Mouse (Mus musculus) ES-CJ7 (cell line): Measurements from ENCODE around the gene Ifit2.
"Not testable (repeated sequence)": the region's sequence is repeated elsewhere in the genome, so short reads cannot be mapped to it uniquely, and the experiment has no call there.

Experiments
- DNase-seq: peaks from one replicate; pipeline ENCODE4 v3.0.0; 2011; ENCODE audit warnings: low read depth, low spot score

The Ifit2 gene

GRCm38 (mm10) chr19:34547976-34548375, 2.5 kb upstream of the Ifit2 start:
- DNase-seq: peak; percentile 73

GRCm38 (mm10) chr19:34550205-34550533, 325 bp upstream of the Ifit2 start:
- no peak for DNase-seq

GRCm38 (mm10) chr19:34551981-34552380, 1.5 kb downstream of the Ifit2 start:
- no peak for DNase-seq

GRCm38 (mm10) chr19:34553021-34553420, 2.5 kb downstream of the Ifit2 start:
- no peak for DNase-seq

- no peak for DNase-seq
Measured at GRCm38 (mm10) chr19:34553522-34553921, 3.0 kb downstream of the Ifit2 start.

GRCm38 (mm10) chr19:34554061-34554460, 3.6 kb downstream of the Ifit2 start:
- no peak for DNase-seq

- DNase-seq: no peak
Measured at GRCm38 (mm10) chr19:34556621-34557020, 6.1 kb downstream of the Ifit2 start.

GRCm38 (mm10) chr19:34562556-34562955, 12.1 kb downstream of the Ifit2 start:
- DNase-seq: no peak

GRCm38 (mm10) chr19:34566178-34566784, 15.8 kb downstream of the Ifit2 start:
- no peak for DNase-seq

- DNase-seq: no peak
Measured at GRCm38 (mm10) chr19:34568988-34569895, 18.7 kb downstream of the Ifit2 start.

- DNase-seq: no peak
Measured at GRCm38 (mm10) chr19:34569896-34570476, 19.5 kb downstream of the Ifit2 start.

GRCm38 (mm10) chr19:34571080-34571479, 20.6 kb downstream of the Ifit2 start:
- no peak for DNase-seq

GRCm38 (mm10) chr19:34573650-34574049, 23.2 kb downstream of the Ifit2 start:
- DNase-seq: no peak

- no peak for DNase-seq
Measured at GRCm38 (mm10) chr19:34577121-34577520, 26.6 kb downstream of the Ifit2 start.

- DNase-seq: not testable (repeated sequence)
Measured at GRCm38 (mm10) chr19:34582696-34583095, 32.2 kb downstream of the Ifit2 start.

GRCm38 (mm10) chr19:34583126-34583766, 32.8 kb downstream of the Ifit2 start, which contains the start of gene Ifit3:
Ifit3 (plus strand) TSS chr19:34583531.
- not testable (repeated sequence) for DNase-seq

- not testable (repeated sequence) for DNase-seq
Measured at GRCm38 (mm10) chr19:34585740-34586458, 35.4 kb downstream of the Ifit2 start.

- not testable (repeated sequence) for DNase-seq
Measured at GRCm38 (mm10) chr19:34587898-34588692, 37.6 kb downstream of the Ifit2 start.

- no peak for DNase-seq
Measured at GRCm38 (mm10) chr19:34588959-34589358, 38.5 kb downstream of the Ifit2 start.

GRCm38 (mm10) chr19:34593456-34593855, 43.0 kb downstream of the Ifit2 start:
- DNase-seq: no peak

GRCm38 (mm10) chr19:34594523-34594922, 44.0 kb downstream of the Ifit2 start:
- DNase-seq: not testable (repeated sequence)
